Mouse (Mus musculus): ENCODE data around the gene Adarb2.

Adarb2 gene

GRCm38 (mm10) chr13:8793217-8793616 is 590.6 kb downstream of the Adarb2 start:
- no peak for DNase-seq (ENCODE audit: low spot score)

DNA sequence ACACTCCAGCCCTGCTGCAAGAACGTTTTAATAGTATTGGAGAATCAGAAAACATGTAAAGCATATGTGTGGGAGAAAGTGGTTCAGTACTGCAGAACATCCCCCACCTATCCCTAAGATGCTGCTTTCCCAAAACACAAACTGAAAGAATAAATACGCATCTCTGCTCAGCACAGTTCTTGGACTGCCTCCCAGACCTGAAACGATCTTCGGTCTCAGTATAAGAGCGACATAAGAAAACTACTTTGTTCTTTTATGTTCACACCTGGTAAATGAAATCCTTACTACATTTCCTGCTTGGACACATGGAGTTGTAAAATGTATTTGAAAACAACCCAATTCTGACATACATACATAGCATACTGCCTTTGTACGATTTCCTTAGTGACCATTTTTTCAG is 597.9 kb downstream of the Adarb2 start:
- DNase-seq (ENCODE audit: low spot score), result no peak

DNA sequence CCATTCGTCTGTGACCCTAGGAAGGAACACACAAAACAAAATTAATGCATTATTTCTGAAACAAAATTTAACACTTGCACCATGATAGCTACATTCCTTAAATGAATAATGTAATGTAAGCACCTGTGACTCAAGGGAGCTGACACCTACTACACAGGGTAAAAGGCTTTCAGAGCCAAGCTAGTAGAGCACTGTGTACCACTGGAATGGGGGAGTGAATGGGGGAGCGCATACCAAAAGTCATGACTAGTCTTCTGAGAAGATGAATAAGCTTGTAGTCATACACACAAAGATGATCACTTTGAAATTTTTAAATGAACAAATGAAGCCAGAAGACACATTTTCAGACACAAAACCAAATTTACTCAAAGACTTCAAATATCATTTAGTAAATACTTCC is 603.3 kb downstream of the Adarb2 start:
- DNase-seq (ENCODE audit: low spot score), result no peak
